Mouse (Mus musculus): ENCODE measurements around the gene Rrp1b. TPM values are rescaled to one million over a fixed set of nuclear protein-coding genes. Genes with fewer than 3 reads are reported as not detected.

Gene Rrp1b
- total RNA-seq (2021): 1 to 10 TPM; 6.3 to 6.9 TPM
- long read RNA-seq, experiment 1: 0 reads
- long read RNA-seq, experiment 2: 0 reads

DNA sequence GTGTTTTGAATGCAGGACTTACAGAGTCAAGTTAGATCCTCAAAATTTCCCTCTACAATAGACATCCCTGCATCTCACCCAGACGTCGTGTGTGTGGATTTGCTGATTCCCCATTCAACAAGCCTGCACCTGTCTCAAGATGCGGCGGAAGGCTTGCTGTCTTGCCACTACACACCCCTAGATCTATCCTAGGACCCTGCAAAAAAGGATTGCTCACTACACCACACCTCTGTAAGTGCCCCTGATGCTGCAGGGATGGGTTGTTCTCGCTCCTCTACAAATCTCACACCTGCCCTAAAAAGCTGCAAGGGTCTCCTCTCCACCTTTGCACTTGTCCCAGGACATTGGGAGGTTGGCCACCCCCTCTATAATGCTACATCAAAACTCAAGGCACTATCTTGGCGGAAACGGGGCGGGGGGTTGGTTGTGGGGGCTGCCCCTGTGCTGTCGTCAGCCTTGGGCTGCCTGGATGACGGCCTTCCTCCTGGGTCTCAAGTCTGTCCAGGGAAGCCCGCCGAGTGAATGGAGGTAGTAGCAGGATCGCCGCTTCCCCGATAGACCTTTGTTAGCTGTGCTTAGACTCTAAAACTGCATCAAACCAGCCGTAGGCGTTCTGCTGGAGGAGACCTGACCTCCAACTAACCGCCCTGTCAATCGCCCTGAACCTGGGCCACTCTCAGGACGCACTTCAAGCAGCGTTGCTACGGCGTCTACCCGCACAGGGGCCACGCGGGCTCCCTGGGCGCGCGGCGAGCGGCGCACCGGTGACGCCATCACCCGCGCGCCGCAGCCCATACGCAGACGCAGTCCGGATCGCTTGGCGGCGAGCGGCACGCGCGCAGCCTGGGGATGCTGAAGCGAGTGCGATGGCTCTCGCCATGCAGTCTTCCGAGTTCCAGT lies at the start of gene Rrp1b, which contains the start of gene Hsf2bp:
Rrp1b (plus strand) TSS at position 492 of the 900 bp plus-strand sequence.
Hsf2bp (minus strand) TSS at position 741 of the 900 bp plus-strand sequence.
- DNase-seq: peak; percentile 73 to 82

DNA sequence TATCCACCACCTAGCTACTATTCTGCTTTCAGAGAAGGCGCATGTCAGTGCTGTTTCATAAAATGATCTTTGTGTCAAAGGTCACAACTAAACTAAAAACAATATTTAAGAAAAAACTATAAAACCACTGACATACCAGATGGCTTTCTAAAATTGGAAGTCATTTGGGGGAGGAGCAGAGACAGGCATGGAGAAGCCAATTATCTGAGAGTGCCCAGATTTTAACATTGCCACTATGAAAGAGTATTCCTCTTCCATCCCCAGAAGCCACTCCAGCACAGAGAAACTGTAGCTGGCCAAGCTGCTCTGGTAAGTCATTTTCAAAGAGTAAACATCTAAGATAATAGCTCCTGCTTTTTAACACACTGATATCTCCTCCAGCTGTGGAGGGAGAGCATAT lies 49.0 kb upstream of the Rrp1b start:
- DNase-seq: no peak

- no peak for DNase-seq
Observed at GRCm38 (mm10) chr17:31989035-31989434, 46.9 kb upstream of the Rrp1b start.

GRCm38 (mm10) chr17:31992004-31992403 lies 43.9 kb upstream of the Rrp1b start:
- no peak for DNase-seq

DNA sequence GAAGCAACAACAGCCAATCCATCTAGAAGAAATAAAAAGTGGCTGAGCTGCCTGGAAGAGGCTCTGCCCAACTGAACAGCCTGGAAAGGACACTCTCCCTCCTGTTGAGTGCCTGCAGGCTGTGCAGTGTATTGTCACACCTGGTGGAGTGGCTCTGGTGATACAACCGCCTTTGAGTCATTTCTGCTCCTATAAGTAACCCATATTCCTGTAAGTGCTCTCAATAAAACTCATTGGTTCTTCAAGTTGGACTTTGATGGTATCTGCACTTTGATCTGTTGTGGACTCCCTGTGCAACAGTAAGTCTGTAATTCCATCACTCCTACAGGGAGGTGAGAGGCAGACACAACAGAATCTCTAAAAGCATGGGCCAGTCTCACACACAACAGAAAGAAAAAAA lies 42.5 kb upstream of the Rrp1b start:
- no peak for DNase-seq

DNA sequence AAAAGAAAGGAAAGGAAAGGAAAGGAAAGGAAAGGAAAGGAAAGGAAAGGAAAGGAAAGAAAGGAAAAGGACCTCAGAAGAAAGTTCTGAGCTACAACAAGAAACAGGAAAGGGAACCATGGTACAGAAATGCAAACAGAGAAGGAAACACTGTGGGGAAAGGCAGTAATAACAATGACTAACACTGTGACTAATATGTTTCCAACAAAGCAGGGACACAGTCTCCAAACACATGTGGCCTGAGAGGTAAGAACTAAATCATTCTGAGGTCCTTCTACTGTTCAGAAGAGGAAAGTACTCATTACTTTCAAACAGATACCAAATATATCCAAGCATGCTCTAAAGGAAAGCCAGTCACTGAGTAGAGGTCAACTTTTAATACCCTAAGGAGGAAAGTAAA lies 41.8 kb upstream of the Rrp1b start:
- DNase-seq: no peak

DNA sequence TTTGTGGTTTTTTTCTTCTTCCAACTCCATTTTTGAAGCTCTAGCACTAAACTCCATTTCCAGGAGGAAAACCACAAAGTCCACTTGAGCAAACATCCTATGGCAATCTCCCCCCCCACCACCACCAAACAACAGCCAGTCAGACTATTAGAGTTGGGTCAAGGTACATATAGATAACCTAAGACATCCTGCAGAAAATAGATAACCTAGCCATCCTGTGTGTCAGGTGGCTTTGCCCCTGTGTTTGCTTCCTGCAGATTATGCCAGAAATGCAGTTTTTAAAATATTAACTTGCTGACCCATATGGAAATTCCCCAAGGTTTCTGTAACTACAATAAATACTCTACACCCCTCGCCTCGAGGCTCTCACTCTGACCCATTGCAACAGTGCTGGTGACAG lies 40.1 kb upstream of the Rrp1b start:
- DNase-seq: no peak

DNA sequence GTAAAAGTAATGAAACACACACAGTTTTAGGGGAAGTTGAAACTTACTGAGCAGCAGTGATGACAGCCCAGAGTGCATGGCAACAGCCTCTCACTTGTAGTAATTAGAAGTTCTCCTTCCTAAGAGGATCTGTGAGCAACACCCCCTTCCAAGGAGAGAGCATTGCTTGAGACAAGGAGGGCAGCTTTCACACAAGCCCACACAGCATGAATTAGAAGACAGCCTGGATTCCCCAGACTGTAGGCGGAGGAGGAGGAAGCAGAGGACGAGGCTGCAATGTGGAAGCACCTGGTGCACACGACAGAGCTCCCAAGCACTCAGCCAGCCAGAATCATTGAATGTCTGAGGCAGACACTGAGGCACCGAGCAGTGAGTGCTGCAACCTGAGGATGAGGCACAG lies 39.6 kb upstream of the Rrp1b start:
- no peak for DNase-seq

GRCm38 (mm10) chr17:31998351-31998750 lies 37.5 kb upstream of the Rrp1b start:
- DNase-seq: no peak

- no peak for DNase-seq
Observed at GRCm38 (mm10) chr17:32003251-32003650, 32.6 kb upstream of the Rrp1b start.

DNA sequence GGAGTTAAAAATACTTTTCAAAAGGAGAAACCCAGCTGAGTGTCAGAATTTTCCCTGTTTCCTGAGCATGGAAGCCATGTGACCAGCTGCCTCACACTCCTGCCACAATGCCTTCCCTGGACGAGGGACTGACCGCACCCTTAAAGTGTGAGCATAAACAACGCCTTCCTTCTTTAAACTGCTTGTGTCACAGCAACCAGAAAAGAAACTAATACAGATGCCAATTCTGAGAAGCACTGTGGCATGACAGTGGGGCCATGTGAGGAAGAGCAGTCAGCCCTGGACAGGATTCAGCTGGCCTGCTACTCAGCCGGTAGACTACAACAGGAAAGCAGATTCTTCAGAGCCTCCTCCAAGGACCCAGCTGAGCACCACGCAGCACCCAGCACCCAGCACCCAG lies 29.1 kb upstream of the Rrp1b start:
- DNase-seq: peak; percentile 57 to 73

DNA sequence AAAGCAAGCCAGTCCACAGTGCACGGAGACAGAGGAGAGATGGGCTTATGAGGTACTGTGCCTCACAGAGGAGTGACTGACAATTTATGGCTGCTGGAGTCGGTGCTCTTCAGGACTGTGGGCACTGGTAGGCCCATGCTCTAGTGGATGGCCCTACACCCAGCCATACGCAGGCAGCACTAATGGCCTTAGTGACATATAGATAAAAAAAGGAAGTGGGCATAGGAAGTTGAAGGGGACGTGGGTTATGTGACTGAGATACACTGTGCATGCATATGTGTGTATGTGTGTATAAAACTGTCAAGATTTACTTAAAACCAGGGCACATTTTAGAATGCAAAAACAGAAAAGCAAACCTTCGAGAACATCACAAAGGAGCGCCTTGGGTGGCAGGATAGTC lies 24.2 kb upstream of the Rrp1b start:
- no peak for DNase-seq

GRCm38 (mm10) chr17:32012254-32012653 lies 23.6 kb upstream of the Rrp1b start:
- DNase-seq: no peak

DNA sequence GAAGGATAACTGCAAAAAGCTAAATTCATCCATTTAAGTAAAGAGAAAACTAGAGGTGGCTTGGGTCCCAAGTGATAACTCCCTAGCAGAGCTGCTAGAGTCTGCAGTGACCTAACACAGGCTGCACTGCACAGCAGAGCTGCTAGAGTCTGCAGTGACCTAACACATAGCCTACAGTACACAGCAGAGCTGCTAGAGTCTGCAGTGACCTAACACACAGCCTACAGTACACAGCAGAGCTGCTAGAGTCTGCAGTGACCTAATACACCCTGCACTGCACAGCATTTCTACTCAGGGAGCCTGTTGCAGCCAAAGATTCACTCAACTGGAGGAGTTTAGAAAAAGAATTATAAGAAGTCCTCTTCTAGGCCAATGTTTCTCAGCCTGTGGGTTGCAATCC lies 22.2 kb upstream of the Rrp1b start:
- DNase-seq: no peak

GRCm38 (mm10) chr17:32016481-32016880 lies 19.4 kb upstream of the Rrp1b start:
- DNase-seq: no peak

DNA sequence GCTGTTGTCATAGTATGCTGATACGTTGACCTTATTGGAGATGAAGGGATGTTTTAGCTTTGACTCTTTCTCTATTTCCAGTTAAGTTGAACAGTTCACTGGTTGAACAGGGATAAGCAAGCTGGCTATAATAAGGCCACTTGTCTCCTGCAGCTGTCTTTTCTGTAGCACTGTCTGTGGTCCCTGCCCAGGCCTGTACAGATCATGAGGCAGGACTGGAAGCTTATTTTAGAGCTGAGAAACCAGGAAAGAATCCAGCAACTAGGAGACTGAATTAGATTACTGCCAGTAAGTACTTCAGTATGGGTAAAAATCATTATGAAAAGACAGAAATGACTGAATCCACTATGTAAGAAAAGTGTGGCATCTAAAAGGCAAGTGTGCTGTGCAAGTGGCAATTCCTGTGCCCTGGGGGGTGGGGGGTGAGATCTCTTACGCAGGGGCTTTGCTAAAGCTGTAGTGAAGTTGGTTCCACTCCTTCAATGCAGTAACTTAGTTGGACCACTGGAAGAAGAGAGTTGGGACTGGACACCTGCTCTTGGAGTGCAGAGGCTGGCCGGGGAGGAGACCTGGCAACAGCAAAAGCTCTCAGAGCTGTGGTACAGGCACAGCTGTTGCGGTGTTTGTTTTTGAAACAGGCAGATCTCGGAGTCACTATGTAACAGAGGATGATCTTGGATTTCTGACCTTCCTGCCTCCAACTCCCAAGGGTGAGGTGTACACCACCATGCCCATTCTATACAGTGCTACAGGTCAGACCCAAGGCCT lies 17.6 kb upstream of the Rrp1b start:
- DNase-seq: peak; percentile 49 to 74

GRCm38 (mm10) chr17:32021981-32022380 lies 13.9 kb upstream of the Rrp1b start:
- no peak for DNase-seq

- DNase-seq: no peak
Observed at GRCm38 (mm10) chr17:32022551-32022950, 13.3 kb upstream of the Rrp1b start.

DNA sequence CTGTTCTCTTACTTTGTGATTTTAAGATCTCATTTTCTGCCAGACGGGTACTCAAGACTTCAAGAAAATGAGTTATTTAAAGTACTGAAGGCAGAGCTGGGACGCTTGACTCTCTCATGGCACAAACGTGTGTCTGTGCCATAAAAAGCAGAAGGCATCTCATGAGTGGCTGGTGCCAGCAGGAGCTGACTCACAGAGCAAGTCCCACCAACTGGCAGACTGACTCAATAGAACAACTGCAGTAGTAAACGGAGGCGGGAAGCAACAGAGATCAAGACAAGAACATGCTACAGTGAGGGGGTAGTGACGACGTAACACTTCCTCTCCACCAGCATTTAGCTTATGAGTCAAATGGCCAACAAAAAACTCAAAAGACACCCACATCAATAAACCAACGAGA lies 12.8 kb upstream of the Rrp1b start:
- peak; percentile 45 for DNase-seq

DNA sequence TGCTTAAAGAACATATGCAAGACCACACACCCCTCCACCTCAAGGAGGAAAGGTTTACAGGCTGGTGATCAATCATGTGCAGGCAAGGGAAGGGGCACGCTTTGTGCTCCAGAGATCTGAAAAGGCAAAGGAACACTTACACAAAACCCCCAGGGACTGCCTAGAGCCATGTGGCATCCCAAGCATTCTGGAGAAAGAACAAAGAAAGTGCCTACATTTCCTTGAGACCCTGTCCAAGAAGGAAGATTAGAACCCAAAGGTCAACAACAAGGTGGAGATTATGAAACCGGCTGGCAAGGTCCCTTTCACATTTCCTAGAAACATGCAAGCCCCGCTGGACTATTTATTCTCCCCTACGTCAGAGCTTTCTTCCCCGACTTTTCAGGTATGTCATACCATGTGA lies 11.2 kb upstream of the Rrp1b start:
- DNase-seq: peak; percentile 24 to 42

DNA sequence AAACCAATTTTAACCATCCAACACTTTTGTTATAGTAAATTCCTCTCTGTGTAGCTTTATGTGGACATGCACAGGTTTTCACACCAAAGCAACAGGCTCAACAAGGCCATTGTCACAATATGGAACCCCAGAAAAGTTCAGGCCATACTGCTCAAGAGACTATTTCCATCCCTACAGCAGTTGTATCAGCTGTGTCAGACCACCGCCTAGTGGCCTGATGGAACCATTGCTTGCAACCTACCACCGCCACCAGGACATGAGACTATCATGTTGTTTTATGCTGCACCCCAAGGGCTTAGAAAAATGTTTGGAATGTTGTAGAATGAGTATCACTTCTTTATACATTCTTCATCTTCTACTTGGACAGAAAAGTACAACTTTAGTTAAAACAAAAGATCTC lies 10.5 kb upstream of the Rrp1b start:
- peak; percentile 71 to 85 for DNase-seq

DNA sequence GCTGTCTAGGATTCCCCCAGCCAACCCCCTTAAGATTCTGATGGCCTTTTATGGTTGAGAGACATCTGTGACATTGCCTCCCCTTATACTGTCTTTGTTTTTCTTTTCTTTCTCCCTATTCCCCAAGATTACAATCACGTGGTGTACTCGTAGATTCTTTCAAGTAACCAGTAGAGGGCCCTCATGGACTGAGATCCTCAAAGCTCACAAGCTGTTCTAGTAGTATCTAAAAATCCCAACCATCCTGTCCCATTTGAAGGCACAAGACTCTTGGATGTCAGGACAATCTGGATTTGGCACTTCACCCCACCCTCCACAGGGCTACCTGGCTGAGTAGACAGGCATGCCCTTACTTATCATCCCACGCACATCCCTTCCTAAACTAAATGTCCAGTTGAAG lies 8.2 kb upstream of the Rrp1b start:
- DNase-seq: peak in 1 of 2 experiments; percentile 40

- no peak for DNase-seq
Observed at GRCm38 (mm10) chr17:32028301-32028700, 7.6 kb upstream of the Rrp1b start.
